Mouse (Mus musculus) neural tube, embryonic 10.5 days (tissue): ENCODE measurements at regions not wholly inside any gene's neighbourhood (a gene's known extent, or its start where the extent isn't known, plus 50 kb on each side); places are given as distances from the start of the nearest gene placed in this dataset.

Experiments used
- DNase-seq: peaks from one replicate; pipeline ENCODE4 v3.0.0-alpha.2; 2017; ENCODE audit warnings: low spot score; ENCODE audit errors: extremely low spot score

DNA sequence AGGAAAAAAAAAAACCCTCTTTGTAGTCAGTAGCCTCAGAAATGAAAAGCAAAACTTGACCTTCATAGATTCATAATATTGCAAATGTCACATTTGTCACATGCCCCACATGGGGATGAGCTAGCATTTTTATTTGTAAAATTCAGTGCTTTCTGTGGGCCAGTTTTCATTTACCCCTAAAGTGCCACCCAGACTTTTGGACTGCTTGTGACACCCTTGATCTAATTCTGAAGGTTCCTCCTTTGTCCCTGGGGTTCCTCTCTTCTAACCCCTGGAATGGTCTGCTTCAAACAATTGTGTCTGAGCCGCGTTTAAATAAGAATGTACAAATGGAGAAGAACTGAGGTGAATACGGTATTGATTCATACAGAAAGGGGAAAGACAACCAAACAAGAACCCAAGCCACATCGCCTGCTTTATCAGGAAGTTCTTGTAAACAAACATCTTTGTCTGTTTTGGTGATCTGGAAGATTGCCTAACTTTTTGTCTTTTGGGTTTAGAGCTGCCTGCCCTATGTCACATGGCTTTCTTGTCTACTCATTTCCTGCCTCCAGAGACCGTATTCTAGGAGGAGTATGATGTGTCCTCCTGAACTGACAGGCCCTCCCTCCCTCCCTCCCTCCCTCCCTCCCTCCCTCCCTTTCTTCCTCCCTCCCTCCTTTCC is 203.1 kb upstream of the Gm9833 start:
- DNase-seq: no peak

DNA sequence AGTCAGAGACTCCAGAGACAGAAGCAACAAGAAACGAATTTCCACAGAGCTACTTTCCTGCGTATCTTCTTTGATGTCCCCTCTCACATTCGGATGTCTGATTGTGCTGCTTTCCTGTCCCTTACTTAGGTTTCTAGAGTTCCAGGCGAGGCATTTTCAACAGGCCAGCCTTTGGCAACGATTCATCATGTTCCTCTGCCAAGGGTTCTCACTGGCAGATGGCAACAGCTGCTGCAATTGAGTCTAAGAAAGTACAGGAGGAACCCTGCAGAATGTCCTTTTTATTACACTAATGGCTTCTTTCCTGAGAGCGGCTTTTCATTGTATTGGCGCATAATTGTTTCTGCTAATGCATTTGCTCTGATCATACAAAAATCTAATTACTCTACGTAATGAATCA is 202.3 kb upstream of the Gm9833 start:
- DNase-seq: no peak

DNA sequence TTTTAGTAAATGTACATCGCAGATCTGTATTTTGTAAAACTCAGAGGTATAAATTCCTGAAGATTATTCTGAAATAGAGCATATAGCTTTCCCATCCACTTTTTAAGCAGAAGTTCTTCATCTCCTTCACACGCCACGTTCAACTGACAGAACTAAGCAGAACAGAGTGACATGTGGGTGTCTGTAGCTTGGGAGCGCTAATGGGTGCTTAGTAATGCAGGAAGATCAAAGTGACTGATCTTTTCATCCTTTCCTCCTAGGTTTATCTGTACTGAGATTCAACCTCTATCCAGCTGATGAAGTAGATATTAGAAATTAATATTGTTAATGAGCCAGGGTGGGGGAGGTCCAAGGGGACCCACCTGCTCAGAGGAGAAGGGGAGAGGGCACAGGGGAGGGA is 201.8 kb upstream of the Gm9833 start:
- DNase-seq: no peak

DNA sequence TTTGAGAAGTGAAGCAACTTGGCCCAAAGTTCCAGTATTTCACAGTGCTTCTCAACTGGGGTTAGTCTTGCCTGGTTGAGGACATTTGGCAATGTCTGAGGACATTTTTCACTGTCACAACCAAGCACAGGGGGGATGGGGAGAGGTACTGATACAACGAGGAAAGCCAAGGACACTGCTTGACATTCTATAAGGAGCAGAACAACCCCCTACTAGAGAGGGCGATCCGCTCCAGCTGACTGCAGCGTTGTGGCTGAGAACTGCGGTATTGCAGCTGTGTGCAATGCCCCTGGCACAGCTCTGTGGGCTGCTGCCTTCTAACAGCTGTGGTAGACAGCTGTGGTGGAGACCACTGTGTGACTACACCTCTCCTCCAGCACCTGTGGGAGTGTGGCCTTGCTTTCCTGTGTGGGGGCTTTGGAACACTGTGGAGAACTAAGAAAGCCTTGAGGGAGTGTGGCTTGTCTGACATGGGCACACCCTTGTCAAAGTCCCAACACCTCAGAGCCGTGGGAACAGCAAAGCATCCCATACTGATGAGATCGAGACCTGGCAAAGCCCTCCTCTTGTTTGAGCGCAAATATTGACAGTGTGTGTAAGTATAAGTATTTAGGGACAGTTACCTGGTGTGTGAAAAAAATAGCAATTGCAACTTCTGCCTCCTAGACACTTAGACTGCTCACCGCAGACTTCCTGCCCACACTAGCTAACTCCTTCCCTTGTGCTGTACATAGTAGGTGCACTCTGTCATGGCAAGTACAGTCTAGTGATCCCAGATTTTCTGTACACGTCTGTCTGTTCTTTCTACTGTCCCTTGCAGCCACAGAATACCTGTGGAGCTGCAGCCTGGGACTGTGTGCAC is 200.9 kb upstream of the Gm9833 start:
- no peak for DNase-seq

DNA sequence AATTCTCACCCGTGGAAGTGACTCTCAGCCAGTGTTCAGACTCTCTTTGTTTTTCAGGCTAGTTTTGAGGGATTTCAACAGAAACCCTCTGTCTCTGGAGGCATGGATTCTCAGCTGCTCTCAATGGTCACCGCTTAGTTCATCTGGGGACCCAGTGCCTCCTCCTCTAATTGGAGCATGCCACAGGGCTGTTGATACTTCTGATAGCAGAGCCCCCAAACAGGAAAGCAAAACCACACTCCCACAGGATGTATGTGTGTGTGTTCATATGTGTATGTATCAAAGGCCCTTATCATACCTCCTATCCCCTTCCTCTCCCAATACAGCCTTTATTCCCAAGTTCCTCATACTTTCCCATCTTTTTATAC is 200.3 kb upstream of the Gm9833 start:
- DNase-seq: no peak

DNA sequence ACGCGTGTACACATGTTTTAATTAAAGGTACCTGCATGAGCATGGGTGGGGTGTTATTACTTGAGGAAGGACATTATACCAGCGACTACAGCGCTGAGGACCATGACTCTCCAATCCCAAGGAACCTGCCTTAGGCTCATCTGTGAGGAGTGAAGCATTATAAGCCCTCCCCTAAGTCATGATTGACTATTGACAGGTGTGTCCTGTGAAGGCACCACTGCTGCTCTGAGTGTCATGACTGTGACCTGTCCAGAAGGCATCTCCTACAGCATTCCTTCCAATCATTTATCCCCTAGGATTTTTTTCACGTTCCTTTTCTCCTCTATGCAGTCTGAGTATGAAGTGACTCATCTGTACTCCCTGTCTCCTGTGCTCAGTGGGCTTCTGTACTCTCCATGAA is 199.9 kb upstream of the Gm9833 start:
- no peak for DNase-seq

DNA sequence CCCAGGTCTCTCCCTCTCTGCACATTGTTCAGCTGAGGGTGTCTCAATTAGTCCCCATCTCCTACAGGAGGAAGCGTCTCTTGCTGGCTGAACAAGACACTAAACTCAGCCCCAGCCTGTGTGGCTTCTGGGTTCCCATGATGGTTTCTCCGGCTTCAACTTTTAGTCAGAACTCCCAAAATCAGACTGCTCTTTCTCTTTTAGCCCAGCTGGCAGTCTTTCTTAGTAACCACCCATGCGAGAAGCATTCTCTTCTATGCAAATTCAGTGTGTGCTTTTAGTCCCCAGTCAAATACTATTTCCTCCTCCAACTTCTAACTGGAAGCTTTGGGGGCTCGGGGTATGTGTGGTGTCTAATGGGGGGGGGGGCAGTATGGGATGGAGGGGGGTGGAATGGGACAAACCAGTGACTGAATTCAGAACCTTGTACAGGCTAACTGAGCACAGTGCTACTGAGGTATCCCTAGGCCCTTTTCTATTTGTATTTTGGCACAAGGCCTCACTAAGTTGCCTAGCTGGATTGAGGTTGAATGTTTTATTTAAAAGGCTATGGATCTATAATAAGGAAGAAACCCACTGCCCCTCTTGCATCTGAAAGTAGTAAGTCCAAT is 194.9 kb upstream of the Gm9833 start:
- no peak for DNase-seq

DNA sequence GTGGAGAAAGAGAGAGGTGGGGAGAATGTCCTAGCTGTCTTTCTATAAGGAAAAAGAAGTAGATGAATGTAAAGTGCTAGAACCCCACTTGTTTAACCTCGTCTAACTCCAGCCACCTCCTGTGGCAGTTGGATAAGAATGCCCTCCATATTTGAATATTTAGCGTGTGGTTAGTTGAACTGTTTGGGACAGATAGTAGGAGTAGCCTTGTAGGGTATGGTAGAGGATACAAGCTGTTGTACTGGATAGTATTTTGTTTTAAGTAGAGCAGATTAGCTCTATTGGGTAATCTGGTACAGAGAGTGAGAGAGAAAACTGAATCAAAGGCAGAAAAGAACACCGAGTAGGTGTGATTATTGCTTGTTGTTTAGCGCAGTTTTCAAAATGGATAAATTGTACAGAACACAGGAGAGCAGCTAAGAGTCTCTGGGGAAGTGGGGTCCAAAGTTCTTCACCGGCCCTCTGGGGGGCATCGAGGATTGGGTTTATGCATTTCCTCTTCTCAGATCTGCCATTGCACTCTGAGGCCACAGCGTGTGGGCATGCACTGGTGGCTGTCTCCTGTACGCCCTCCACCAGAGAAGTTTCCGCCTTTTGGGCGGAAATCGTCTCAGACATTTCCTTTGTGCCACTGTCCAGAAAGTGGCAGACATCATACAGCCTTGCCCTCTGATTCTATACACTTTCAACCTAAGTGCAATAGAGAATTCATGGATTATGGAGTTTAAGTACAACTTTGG is 192.3 kb upstream of the Gm9833 start:
- no peak for DNase-seq

DNA sequence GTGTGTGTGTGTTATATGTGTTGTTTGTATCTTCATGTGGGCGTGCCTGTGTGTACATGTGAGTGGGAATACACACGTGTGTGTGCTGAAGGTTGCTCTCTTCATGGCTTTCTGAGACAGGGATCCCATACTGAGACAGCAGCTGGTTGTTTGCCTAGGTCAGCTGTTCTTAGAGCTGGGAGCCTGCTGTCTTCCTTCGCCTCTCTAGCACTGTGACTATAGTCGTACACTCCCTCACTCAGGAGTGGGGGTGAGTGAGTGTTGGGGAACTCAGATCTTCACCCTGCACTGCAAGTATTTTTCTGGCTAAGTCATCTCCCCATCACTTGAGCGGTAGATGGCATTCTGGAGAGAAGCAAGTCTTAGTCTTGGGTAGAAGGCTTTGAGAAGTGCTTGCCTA is 191.6 kb upstream of the Gm9833 start:
- DNase-seq: no peak

DNA sequence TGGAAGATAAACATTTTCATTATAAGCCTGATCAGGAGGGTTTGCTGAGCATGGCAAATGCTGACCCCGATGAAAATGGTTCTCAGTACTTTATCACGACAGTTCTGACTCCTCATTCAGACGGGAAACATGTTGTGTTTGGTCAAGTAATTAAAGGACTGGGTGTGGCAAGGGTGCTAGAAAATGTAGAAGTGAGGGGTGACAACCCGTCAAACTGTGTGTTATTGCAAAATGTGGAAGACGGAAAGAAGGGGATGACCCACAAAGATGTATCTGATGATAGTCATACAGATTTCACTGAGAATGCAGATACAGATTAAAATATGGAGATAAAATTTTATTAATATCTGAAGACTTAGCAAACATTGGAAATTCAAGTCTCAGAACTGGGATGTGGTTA is 186.2 kb upstream of the Gm9833 start:
- no peak for DNase-seq

DNA sequence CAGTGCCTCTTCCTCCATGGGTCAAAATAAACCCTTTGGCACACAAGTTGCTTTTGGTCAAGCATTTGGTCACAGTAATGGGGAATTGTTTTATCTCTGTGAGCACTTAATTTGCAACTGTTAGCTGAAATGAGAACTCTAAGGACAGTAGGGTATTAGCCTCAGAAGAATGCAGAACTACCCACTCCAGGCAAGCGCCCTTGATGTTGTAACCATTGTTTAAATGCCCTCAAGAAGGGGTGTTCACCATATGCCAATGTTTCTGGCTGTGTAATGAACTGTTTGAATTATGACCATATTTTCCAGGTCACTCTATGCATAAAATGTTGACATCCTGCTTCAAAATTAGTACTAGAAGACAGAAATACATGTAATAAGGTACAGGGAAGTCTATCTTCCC is 174.6 kb upstream of the Gm9833 start:
- no peak for DNase-seq

DNA sequence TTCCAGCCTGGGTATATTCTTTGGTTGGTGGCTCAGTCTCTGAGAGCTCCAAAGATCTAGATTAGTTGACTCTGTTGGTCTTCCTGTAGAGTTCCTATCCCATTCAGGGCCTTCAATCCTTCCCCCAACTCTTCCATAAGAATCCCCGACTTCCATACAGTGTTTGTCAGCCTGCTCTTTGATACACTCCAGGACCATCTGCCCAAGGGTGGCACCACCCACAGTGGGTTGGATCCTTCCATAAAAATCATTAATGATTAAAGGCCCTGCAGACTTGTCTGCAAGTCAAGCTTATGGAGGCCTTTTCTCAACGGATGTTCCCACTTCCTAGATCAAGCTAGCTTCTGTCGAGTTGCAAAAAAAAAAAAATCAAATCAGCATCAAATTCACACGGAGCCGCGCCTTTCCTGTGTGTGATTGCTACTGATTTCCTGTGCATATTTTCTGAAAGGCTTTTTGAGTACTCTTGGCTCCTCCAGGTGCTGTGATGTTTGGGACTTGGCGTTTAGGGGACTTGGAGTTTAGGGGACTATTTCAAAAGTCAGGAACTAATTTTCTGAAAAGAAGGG is 171.3 kb upstream of the Gm9833 start:
- no peak for DNase-seq

DNA sequence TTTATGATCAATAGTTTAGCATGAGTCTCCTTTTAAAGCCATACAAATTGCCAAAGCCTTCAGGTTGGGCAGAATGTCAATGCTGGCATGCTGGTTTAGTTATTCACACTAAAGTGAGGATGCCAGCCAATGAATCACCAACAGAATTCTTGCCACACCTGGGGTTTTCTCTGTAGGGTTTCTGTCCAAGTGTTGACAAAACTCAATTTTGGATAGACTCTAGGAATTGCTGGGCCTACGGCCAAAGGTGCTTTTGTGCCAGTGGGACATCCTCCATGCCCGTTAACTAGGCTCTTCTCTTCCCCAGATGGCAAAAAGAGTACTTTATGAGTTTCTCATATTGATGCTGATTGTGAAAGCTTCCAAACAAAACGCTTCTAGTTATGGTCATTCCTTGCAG is 167.6 kb upstream of the Gm9833 start:
- no peak for DNase-seq

DNA sequence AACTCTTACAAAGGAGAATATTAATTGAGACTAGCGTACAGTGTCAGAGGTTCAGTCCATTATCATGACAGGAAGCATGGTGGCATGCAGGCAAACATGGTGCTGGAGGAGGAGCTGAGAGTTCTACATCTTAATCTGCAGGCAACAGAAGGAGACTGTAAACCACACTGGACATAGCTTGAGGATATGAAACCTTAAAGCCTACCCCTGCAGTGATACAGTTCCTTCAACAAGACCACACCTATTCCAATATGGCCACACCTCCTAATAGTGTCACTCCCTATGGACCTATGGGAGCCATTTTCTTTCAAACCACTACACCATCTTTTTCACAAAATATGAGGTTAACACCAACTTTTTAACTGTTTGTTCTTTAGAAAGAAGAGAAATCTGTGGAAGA is 166.2 kb upstream of the Gm9833 start:
- no peak for DNase-seq

DNA sequence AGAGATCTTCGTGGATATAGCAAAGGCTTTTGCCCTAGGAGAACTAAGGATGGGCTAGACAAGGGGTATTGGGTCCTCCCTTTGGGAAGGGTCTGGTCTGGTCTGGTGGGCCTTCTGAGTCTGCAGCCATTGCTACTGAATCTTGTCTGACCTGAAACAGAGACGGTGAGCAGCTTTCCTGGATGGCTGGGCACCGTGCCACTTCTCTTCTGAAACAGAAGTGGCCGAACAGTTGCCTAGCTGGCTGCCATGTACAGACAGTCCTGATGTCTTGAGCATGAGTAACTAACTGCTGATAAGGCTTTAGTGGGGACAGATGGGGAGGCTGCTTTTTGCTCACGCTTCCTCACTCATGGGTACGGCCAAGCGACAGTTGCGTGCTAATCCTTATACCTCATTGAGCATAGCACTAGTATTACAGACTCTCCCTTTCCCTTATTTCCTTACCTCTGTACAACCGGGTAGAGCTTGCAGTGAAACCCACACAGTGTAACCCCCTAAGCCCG is 165.3 kb upstream of the Gm9833 start:
- no peak for DNase-seq

DNA sequence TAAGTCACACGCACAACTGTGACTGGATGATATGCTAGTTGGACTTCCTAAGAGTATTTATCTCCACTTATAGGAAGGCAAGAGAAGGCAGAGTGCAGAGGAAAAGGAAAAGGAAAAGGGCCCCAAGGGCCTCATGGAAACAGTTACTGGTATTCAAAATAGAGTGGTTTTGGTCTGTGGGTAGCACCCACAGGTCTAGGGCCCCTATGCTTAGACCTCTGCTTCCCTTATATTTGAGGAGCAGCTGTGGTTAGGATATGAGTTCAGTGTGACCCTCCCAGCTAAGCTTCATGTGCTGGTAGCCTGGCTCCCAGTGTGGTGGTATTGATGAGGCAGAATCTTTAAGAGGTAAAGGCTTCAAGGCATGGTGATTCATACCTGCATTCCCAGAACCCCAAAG is 163.3 kb upstream of the Gm9833 start:
- DNase-seq: no peak

DNA sequence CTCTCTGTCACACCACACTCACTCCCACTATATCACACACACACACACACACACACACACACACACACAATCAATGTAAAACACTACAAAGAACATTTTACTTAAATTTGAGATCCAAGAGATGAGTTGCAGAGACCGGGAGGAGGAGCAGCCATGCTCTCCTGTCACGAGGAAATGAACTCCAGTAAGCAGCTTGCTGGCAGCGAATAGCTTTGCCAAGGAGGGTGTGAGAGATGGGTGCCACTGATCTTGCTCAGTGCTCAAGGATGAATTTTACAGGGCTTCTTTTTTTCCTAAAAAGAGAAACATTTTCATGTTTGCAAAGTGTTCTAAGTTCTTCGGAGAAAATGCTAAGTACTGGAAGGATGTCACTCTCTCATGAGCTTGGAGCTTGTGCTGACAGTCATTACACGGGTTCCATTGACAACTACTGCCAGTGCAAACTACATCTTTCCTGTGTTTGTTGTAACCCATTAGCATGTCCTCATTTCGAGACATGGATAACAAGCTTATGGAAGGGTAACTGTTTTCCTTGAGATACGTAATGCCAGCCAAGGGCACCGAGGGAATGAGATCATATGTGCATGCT is 151.0 kb upstream of the Gm9833 start:
- no peak for DNase-seq

DNA sequence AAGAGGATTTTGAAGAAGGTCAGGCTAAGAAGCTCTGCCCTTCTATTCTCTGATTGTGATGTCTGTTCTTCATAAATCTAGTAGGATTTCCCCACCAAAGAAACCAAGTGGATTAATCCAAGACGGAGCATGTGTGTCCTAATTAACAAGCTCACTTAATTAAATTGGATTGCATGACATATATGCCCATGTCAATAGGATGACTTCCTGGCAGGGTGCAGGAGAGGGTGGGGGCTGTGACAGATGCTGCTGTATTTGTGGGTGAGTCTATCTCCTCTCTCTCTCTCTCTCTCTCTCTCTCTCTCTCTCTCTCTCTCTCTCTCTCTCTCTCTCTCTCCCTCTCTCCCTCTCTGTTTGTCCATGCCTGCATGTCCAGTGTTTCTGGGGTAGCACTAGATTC is 149.3 kb upstream of the Gm9833 start:
- DNase-seq: no peak

DNA sequence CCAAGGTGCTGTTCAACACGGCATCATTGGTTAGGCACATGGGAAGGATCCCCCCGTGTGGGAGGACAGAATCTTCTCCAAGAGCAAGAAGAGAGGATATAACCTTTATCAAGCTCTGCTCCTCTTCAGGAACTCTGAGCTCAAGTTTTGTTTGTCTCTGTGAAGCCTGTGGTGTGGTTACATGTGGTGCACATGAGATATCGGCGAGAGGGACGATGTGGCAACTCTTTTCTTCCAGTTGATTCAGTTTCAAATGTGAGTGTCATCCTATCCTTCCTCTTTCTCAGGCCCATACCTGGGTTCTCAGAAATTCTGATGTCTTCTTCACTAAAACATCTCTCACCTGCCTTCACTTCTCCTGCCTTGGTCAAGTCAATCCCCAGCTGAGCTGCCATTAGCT is 145.3 kb upstream of the Gm9833 start:
- DNase-seq: no peak

DNA sequence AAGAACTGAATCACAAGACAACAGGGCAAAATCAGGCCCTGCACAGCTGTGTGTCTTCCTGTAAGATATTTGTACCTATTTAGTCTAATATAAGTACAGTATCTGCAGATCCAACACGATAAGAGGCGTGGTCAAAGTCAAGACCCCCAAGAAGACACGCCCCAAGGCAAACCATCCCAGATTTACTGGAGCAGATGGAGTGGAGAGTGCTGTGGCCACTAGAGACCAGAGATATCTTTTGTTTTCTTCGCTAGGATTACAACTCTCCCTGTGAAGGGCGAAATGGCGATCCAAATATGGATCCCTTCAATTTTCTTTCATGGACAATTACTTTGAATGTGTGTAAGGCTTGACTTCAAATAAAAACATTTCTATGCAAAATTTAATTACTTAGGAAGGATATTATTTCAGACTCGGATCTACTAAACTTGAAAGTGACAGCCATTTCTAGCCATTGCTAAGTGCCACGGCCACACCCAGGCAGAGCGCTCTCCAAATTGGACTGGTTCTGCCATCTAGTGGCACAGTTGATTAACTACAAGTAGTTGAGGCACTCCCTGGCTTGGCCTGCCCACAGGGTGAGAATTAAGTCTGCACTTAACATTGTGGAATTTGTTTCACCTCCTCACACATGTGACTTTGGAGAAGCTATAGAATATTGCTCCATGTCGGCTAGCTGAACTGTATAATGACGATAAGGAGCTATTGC is 140.4 kb upstream of the Gm9833 start:
- peak; percentile 63 for DNase-seq

DNA sequence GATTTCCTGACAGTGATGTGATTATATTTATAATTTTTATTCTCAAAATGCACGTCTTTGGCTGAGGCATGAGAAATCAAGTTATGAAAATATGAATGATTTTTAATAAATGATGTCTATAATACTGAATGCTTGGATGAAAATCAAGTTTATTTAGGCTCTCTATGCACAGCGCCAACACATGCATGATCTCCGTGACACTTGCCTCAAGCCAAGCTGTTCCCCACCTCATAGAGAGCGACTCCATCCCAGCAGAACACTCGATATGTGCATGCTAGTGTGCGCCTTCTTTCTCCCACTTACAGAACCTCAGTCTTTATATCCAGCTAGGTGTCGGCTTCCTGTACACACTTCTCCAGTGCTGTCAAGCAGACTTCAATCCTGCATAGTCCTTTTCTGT is 139.8 kb upstream of the Gm9833 start:
- no peak for DNase-seq
